Mouse (Mus musculus) heart, adult 9 months (tissue): ENCODE measurements around the gene Ccdc105.

Experiments used
- DNase-seq, 2 experiments: peaks; one replicate each; pipeline ENCODE4 v3.0.0; 2022; ENCODE audit warnings: low spot score in 2 of 2

Ccdc105 gene

GRCm38 (mm10) chr10:78752452-78753191 is at the start of gene Ccdc105:
Gene Ccdc105, minus strand, starts transcription at chr10:78753065.
- DNase-seq, result no peak

- no peak for DNase-seq
Observed at GRCm38 (mm10) chr10:78801449-78801848, 48.6 kb upstream of the Ccdc105 start.

GRCm38 (mm10) chr10:78790561-78790960 is 37.7 kb upstream of the Ccdc105 start:
- DNase-seq, result no peak

GRCm38 (mm10) chr10:78787566-78788087 is 34.8 kb upstream of the Ccdc105 start:
- peak; percentile 52 to 74 for DNase-seq

- peak in 1 of 2 experiments; percentile 1 for DNase-seq
Observed at GRCm38 (mm10) chr10:78779981-78780651, 27.3 kb upstream of the Ccdc105 start, which contains the start of gene Slc1a6. Gene Slc1a6, plus strand, starts transcription at chr10:78780496.

GRCm38 (mm10) chr10:78779527-78779926 is 26.7 kb upstream of the Ccdc105 start:
- DNase-seq, result no peak

GRCm38 (mm10) chr10:78775830-78776229 is 23.0 kb upstream of the Ccdc105 start:
- no peak for DNase-seq

- DNase-seq, result no peak
Observed at GRCm38 (mm10) chr10:78765570-78765969, 12.7 kb upstream of the Ccdc105 start.

GRCm38 (mm10) chr10:78756021-78756420 is 3.2 kb upstream of the Ccdc105 start:
- DNase-seq, result peak in 1 of 2 experiments; percentile 42

GRCm38 (mm10) chr10:78748946-78749345 is 3.9 kb downstream of the Ccdc105 start:
- DNase-seq, result no peak

GRCm38 (mm10) chr10:78748161-78748560 is 4.7 kb downstream of the Ccdc105 start:
- no peak for DNase-seq

- peak in 1 of 2 experiments; percentile 2 for DNase-seq
Observed at GRCm38 (mm10) chr10:78747035-78747721, 5.7 kb downstream of the Ccdc105 start.

GRCm38 (mm10) chr10:78745453-78746232 is 7.2 kb downstream of the Ccdc105 start:
- DNase-seq, result no peak

- DNase-seq, result no peak
Observed at GRCm38 (mm10) chr10:78743721-78744120, 9.1 kb downstream of the Ccdc105 start.

GRCm38 (mm10) chr10:78739821-78740220 is 13.0 kb downstream of the Ccdc105 start:
- no peak for DNase-seq

GRCm38 (mm10) chr10:78727876-78728275 is 25.0 kb downstream of the Ccdc105 start:
- DNase-seq, result no peak

- no peak for DNase-seq
Observed at GRCm38 (mm10) chr10:78727035-78727434, 25.8 kb downstream of the Ccdc105 start.

- no peak for DNase-seq
Observed at GRCm38 (mm10) chr10:78723416-78723815, 29.4 kb downstream of the Ccdc105 start.

GRCm38 (mm10) chr10:78722654-78723053 is 30.2 kb downstream of the Ccdc105 start:
- DNase-seq, result no peak

GRCm38 (mm10) chr10:78722036-78722435 is 30.8 kb downstream of the Ccdc105 start:
- DNase-seq, result no peak

- no peak for DNase-seq
Observed at GRCm38 (mm10) chr10:78718056-78718455, 34.8 kb downstream of the Ccdc105 start, which contains the start of gene Casp14. Gene Casp14, minus strand, starts transcription at chr10:78718294.
